Mouse (Mus musculus): ENCODE data around the gene Naa35.
A peak's percentile ranks its signal among the peaks of the same experiment; 100 is the strongest.
"Not testable (repeated sequence)": the region's sequence is repeated elsewhere in the genome, so short reads cannot be mapped to it uniquely, and the experiment has no call there.

The Naa35 gene

GRCm38 (mm10) chr13:59580954-59581353 lies 4.1 kb upstream of the Naa35 start:
- DNase-seq: no peak

GRCm38 (mm10) chr13:59584481-59584880 lies 578 bp upstream of the Naa35 start:
- peak; percentile 53 for DNase-seq

DNA sequence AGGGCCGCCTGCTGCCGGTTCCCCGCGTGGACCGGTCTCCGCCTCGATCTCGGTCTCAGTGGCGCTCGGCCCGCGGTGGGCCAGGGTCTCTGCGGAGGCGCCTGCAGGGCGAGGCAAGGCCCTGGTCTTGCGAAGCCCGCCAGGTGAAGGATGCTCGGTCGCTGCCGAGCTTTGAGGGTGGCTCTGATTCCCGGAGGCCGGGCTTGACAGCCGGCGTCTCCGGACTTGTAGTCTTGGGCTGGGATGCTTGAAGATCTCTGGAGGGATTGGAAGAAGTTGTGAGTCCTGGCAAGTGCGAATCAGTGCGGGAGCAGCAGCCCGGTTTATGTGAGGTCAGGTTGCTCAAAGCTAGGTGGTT lies 568 bp downstream of the Naa35 start:
- peak; percentile 51 for DNase-seq

DNA sequence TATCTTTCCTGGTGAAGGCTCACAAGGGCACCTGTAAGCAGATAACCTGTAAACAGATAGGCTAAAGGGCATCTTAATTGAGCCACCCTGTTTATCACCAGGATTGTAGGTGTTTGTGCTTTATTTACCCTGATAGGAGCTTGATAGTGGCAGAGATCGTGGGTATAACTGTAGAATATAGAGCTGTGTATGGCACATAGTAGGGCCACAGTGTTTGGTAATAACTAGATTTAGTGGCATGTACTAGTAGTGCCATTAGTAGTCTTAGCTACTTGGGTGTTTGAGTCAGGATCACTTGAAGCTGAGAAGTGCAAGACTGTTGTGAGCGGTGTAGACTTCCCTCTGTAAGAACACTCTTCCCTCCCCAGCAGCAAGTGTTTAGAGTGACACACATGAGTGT lies 2.1 kb downstream of the Naa35 start:
- DNase-seq: no peak

DNA sequence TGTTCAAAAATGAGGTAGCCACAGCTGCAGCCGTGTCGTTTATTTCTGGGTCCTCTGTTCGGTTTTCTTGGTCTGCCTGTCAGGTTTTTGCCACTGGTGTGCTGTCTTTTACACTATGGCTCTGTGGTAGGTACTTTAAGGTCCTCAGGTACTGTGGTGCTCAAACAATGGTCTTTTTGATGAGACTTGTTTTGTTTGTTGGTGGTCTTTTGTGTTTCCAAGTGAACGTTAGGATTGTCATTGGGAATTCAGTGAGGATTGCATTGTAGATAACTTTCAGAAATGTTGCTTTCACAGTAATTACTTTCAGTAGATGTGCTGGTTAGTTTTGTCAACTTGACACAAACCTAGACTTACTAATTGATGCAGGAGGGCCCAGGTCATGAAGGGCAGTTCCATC lies 4.6 kb downstream of the Naa35 start:
- no peak for DNase-seq

GRCm38 (mm10) chr13:59590691-59591090 lies 5.6 kb downstream of the Naa35 start:
- DNase-seq: no peak

- not testable (repeated sequence) for DNase-seq
These were observed 7.0 kb downstream of the Naa35 start for GRCm38 (mm10) chr13:59592058-59592457.

DNA sequence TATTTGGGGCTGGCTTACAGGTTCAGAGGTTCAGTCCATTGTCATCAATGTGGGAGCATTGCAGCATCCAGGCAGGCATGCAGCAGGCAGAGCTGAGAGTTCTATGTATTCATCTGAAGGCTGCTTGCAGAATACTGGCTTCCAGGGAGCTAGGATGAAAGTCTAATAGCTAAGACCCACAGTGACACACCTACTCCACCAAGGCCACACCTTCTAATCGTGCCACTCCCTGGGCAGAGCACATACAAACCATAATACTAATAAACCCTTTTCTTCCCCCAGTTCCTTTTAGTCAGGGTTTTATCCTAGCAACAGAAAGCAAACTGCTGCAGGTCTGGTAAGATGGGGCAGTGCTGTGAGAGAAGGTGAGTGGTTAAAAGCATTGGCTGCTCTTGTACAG lies 7.6 kb downstream of the Naa35 start:
- no peak for DNase-seq

GRCm38 (mm10) chr13:59603096-59603495 lies 18.0 kb downstream of the Naa35 start:
- no peak for DNase-seq

DNA sequence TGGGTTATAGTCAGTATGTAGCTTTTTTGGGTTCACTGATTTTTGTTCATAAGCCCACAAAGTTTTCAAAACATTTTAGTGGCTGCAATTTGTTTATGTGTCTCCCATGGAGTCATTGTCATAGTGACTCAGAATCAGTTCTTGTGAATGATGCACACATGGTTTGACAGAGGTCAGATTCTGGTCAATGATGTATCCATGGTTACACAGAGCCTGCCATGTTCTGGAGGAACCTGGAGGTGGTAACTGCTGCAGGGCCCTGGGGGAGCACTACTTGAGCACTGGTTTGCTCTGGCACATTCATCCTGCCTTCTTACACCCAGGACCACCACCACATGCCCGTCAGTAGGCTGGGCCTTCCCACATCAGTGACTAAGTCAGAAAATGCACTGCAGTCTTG lies 19.5 kb downstream of the Naa35 start:
- DNase-seq: no peak

- no peak for DNase-seq
These were observed 20.3 kb downstream of the Naa35 start for GRCm38 (mm10) chr13:59605221-59605922.

DNA sequence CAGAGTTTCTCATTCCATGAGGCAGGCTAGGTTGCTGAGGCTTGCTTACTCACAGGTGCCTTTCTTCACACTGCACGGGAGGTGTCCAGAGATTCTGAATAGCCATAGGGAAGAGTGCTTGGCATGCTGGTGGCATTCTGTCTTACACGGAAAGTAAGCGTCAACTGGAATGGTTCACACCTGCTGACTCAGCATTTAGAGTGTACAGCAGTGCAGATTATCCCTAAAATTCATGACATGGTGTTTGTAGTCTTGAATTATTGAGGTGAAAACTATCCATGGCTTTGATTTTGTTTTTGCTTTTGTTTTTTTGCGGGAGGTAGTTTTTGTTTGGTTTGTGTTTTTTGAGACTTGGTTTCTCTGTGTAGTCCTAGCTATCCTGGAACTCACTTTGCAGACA lies 24.8 kb downstream of the Naa35 start:
- no peak for DNase-seq

GRCm38 (mm10) chr13:59610437-59610836 lies 25.4 kb downstream of the Naa35 start:
- DNase-seq: no peak

- DNase-seq: no peak
These were observed 28.8 kb downstream of the Naa35 start for GRCm38 (mm10) chr13:59613868-59614267.

DNA sequence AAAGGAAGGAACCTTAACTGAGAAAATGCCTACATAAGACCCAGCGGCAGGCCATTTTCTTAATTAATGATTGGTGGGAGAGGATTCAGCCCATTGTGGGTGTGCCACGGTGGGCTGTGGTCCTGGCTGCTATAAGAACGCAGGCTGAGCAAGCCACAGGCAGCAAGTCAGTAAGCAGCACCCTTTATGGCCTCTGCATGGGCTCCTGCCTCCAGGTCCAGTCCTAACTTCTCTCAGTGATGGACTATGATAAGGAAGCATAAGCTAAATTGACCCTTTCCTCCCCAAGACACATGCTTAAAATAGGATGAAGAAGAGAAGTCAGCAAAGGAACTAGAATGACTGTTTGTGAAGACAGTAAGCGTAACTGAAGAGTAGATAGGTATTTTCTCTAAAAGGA lies 30.1 kb downstream of the Naa35 start:
- no peak for DNase-seq

DNA sequence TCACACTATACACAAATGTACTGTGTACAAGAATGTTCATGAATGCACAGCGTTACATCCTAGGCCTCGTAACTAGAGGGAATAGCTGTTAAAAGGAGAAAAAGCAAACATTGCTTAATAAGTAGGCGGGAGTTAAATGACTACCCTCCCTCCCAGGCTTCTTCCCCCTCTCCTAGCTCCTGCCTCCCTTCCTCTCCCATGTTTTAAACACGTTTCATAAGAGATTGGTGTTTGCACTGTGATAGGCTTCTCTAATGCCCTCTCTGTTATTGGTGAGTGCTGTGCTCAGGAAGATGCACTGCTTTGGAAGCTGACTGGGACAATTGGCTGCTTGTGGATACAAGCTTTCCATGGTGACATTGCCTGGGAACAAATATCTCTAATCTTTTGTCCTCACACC lies 30.5 kb downstream of the Naa35 start:
- DNase-seq: no peak

DNA sequence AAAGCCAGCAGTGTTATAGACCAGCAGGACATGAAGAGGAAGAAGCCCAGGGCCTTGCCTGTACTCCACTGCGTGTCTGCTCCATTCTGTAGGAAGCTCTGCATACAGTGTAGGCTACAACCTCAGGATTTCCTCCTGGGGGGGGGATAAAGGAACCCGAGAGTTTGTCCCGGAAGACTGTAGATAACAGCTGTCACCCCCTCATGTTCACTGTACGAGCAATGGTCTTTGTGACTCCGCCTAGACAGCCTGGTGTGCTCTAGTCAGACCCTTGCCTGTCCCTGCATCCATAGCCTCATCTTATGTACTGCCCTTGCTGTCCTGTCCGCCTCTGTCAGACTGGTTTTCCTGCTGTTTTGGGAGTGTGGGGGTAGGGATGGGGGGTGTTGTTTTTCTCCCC lies 33.4 kb downstream of the Naa35 start:
- no peak for DNase-seq

GRCm38 (mm10) chr13:59621643-59622489 lies 36.8 kb downstream of the Naa35 start:
- no peak for DNase-seq

- no peak for DNase-seq
These were observed 39.3 kb downstream of the Naa35 start for GRCm38 (mm10) chr13:59624389-59624788.

GRCm38 (mm10) chr13:59624903-59625302 lies 39.8 kb downstream of the Naa35 start:
- no peak for DNase-seq

GRCm38 (mm10) chr13:59626739-59627138 lies 41.7 kb downstream of the Naa35 start:
- DNase-seq: no peak

GRCm38 (mm10) chr13:59634637-59635036 lies 49.6 kb downstream of the Naa35 start:
- DNase-seq: no peak

DNA sequence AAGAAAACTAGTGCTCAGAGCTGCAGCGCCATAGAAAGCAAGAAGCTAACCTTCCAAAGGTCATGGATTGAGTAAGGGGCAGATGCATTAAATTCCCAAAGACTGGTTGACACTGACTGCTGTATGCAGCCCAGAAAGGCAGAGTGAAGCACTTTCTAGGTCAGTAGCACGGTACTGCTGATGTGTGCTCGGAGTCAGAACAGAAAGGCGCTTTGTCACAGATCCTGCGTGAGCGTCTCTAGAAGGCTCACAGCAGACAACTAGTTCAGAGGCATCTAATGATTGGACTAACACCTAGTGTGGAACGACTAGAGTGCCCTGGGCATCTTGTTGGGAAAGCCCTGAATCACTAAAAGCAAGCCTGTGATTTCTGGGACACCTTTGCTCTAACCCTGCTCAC lies 52.7 kb downstream of the Naa35 start:
- DNase-seq: no peak

DNA sequence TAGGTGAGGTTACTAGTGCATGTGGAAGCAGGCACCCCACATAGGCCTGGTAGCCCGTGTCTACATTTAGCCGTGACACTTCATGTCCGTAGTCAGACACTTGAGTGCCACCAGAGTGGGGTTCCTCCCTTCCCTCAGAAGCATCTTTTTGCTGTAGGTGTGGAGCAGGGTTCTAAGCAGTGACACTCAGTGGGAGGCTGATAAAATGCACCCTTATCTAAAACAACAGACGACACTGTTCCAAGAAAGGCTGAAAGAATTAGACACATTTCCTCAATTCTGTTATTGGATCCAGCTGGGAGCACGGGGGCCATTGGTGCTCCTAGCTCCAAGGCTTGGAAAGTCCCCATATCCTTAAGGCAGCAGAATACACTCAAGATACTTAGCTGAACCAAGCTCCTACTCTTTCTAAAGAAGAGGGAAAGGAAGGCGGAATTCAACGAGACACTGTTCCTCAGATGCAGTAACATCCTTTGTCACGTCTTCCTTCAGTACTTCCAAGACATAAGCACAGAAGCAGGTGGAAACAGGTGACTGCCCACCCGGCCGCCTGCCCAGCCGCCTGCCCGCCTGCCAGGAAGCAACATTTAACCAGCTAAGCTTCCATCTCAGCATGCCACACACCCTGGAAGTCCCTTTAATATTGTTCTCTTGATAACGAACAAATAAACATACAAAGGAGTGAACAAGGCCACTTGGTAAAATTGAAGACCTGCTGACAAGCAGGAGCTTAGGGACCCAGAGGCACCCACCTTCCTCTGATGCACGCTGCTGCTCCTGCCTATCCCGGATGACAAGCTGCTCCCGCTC lies 54.5 kb downstream of the Naa35 start:
- DNase-seq: peak; percentile 75

Measured in cerebellum, adult 11 months (tissue).